Mouse (Mus musculus) olfactory bulb, adult 2 months (tissue): Measurements from ENCODE around the gene Gda.

Experiments
- CTCF ChIP-seq: fragments of 200-500 bp; IDR thresholded peaks from 2 replicates; pipeline ENCODE4 v1.5.1; 2012; ENCODE audit warnings: low read depth, mild to moderate bottlenecking, low read length, moderate library complexity; ENCODE audit not compliant: insufficient read depth
- POLR2A ChIP-seq: fragments of 200-500 bp; IDR thresholded peaks from 2 replicates; pipeline ENCODE4 v1.6.1; 2012; ENCODE audit warnings: mild to moderate bottlenecking, low read depth, low read length, moderate library complexity; ENCODE audit not compliant: insufficient read depth

GRCm38 (mm10) chr19:21493807-21494521 lies 20.7 kb upstream of the Gda start:
- no peak for TF ChIP-seq POLR2A
- TF ChIP-seq CTCF = no peak
